Mouse (Mus musculus) cerebellum, adult 8-10 months (tissue): ENCODE measurements around the gene Zfp658.

Source experiments
- DNase-seq: peaks from one replicate; pipeline ENCODE4 v3.0.0; 2022

Zfp658 gene

DNA sequence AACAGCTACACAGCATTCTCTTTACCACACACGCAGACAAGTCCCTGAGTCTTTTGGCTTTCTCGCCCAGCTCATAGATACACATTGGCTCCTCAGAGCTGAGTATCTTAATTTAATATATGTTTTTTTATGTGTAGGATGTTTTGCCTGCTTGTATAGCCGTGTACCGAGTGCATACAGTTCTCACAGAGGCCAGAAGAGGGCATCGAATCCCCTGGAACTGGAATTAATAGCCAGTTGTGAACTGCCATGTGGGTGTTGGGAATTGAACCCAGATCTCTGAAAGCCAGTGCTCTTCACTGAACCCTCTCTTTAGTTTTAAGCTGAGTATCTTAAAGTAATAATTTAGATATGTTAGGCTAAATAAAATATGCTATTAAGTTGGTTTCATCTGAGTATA lies 22.7 kb downstream of the Zfp658 start:
- DNase-seq = no peak

DNA sequence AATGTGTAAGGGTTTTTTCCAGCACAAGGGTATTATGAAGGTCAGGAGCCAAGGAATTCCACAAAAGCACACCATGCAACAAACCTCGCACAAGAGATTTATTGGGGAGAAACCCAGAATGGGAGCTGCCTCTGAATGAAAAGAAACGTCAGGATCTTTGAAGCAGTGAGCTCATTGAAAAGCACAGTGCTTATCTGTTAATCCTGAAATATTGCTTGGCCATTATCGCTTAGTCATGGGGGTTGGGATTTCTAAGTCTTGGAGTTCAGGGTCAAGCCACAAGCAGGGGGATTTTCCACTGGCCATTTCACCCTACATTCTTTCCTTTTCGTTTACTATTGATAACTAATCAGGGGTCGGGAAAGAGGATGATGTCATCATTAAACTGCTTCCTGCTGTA lies 39.8 kb downstream of the Zfp658 start:
- no peak for DNase-seq

DNA sequence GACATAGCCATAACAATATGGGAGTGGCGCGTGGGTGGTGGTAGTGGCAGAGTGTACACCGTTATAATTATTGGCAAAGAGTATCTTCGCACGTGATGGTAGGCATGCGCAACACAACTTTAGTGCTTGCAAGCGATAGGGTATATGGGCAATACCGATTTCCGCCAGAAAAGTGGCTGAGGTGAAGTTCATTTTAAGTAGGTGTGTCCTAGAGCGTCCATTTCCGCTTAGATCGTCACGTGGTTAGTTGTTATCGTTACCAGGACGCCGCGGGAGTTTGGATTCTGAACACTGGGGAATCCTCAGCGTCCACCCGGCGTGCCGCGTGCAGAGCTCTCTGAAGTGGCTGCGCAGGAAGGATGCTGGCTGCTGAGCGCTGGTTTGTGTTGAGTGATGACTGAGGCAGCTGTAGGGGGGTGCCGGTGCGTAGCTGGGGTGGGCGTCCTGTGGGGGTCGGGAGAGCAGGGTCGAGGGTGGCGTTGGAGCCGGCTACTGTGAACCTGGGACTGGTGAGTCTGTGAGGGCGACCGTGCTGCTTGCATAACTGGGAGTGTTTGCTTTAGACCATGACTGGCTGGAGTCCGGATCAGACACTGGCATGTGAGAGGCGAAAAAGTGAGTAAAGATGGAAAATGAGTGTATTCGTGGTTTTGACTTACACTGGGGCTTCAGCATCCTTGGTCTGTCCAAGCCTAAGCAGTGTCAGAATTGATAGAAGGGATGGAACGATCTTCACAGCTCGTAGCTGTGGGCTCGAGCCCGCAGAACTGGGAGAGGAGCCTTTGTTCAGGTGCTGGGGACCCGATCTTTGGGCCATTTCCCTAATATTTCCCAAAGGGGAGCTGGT lies 45.1 kb downstream of the Zfp658 start, which contains the start of gene Zfp819:
Gene Zfp819 (plus strand): TSS at position 274 of the 847 bp plus-strand sequence.
- no peak for DNase-seq

DNA sequence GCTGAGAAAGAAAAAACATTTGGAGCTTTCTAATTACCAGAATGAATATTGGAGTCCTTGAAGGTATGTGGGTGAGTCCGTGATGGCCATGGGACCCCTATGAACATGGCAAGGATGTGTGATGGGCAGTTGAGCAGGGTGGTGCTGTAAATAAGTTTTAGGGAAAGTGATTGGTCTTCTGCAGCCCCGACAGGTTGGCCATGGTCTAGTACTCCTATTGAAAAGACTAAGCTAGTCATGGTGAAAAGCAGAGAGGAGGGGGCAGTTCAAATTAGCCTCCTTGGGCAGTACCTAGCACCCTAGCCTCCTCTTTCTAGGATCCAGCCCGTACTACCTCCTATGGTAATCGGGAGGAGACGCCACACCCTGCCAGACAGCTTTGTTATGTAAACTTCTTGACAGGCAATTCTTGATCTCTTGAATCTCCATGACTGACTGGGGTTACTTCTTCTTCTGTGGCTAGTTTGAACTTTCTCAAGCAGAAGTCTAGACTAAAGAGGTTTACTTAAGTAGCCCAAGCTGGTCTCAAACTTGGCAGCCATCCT lies 45.8 kb downstream of the Zfp658 start:
- DNase-seq = no peak

DNA sequence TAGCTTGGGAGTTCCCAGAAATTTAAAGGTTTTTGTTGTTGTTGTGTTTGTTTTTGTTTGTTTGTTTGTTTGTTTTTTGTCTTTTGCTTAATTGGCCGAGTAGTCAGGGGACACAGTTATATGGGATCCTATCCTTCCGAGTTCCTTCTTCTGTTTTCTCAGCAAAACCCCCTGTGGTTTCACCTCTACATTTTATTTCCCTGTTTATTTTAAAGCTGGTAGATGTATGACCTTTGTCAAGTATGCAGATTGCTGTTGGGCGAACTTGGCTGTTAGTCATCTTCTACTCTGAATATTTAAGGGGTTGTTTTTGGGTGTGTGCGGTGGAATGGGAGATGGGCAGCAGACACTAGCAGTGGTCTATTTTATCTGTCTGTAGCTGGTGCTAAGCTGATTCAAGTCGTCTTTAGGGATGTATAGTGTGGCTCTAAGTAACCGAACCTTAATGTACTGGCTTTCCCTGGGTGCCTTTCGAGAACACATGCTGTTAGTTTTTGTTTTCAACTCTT lies 46.3 kb downstream of the Zfp658 start:
- no peak for DNase-seq

DNA sequence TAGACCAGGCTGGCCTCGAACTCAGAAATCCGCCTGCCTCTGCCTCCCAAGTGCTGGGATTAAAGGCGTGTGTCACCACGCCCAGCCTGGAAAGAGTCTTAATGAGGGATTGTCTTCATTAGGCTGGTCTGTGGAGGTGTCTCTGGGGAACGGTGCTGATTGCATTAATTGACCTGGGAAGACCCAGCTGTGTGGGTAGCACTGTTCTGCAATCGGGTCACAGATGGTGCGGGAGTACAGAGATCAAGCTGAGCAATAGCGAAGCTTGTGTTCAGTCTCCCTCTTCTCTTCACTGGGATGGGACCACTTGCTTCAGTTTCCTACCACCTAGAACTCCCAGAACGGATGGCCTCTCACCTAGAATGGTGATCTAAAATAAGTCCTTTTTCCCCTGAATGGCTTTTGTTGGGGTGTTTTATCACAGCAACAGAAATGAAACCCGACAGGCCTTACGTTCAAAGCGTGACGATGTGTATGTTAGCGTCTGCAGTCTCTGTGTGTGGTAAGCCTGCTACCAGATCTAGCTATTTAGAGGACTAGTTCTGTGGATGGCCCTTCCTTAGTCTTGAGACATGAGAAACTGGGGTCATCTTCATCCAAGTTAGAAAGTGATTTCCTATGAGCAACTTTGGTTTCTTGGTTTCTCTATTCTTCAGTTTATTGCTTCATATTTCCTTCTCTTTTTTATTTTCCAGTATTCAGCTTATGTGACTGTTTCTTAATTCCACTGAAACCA lies 51.9 kb downstream of the Zfp658 start:
- DNase-seq = no peak

DNA sequence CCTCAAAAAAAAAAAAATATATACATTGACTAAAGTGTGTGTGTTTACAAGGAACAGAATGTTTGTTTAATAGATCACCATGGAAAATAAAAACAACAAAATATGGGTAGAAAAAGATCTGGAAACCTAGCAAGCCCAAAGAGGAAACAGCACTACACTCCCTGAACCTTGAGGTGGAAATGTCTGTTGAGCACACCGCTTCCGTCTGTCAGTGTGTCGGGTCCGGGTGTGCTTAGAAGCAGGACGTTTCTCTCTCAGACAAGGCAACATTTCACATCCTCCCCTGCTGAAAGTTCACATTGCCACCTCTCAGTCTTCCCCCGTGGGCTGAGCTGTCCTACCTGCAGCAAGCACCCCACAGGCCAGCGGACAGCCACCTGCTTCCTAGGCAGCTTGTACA lies 60.9 kb downstream of the Zfp658 start:
- DNase-seq = no peak

DNA sequence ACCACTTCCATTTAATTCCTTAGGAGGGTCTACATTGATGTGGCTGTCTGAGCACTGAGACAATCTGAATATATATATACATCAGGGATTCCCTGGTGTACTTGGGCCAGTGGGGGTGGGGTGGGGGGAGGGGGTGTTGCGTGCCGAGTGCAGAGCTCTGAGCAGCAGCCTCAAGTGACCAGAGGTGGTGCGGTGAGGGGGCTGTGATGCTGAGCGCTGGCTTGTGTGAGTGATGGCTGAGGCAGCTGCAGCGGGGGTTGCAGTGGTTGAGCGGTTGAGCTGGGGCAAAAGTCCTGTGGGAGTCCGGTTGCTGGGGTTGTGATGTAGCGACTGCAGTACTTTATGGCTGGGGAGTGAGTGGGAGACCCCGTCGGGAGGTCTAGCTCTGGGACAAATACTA lies 61.8 kb downstream of the Zfp658 start:
- no peak for DNase-seq
